Mouse (Mus musculus) megakaryocyte, embryonic 14.5 days (primary cell): ENCODE measurements around the gene 4933430I17Rik.

ENCODE experiments used
- FLI1 ChIP-seq: IDR thresholded peaks from 2 replicates; pipeline ENCODE4 v1.6.1; 2012; ENCODE audit warnings: low read length, inconsistent platforms, mixed read lengths
- GATA1 ChIP-seq: IDR thresholded peaks from 3 replicates; pipeline ENCODE4 v1.6.1; 2012; ENCODE audit warnings: mixed read lengths, low read length, inconsistent platforms, borderline replicate concordance

GRCm38 (mm10) chr4:62582365-62583264 lies 57.4 kb downstream of the 4933430I17Rik start:
- no peak for TF ChIP-seq GATA1
- TF ChIP-seq FLI1 = no peak
